ENCODE assay signal across 17 mouse cellular contexts in genomic region chr13:26404707-26405106, GRCm38 (mm10).
DNase-seq lines count a peak whose midpoint lies in the region; ATAC-seq and TF ChIP-seq lines count a peak whose summit lies in the region.
"Had no signal": no experiment of that assay in that cellular context is flagged by ENCODE, and none has a peak within 500 bp of the region (broad histone marks: within the 10 kb centered on the region; RNA-seq: fewer than 3 reads in every experiment).

No protein-coding gene starts in this region.

- ATAC-seq in heart, postnatal 0 days (ENCODE audit: insufficient read depth, low read depth) = no peak; the same call in 1 of the 2 replicates
- ATAC-seq in heart, embryonic 12.5 days (ENCODE audit: insufficient number of reproducible peaks, low FRiP score) = no peak
- ATAC-seq in lung, embryonic 16.5 days (ENCODE audit: low read depth) = peak; percentile 69
- ATAC-seq in midbrain, embryonic 16.5 days = no peak

- H3K9ac ChIP-seq in heart, postnatal 0 days (replicated peaks; ENCODE audit: low read depth, low read length) = no peak overlapping the region
- H3K9ac ChIP-seq in heart, embryonic 12.5 days = no peak overlapping the region
- no peak overlapping the region for H3K9ac ChIP-seq in lung, embryonic 16.5 days (ENCODE audit: low read length)
- H3K9ac ChIP-seq in midbrain, embryonic 16.5 days (ENCODE audit: low read depth, low read length) = no peak overlapping the region
- H3K9ac ChIP-seq: forebrain, embryonic 12.5 days; hindbrain, embryonic 13.5 days had no signal

- peak; percentile 59; the same call in 1 of the 2 replicates for TF ChIP-seq EP300 in heart, postnatal 0 days (IDR thresholded peaks at IDR 0.05; ENCODE audit: low read depth)

- H3K27ac ChIP-seq in heart, postnatal 0 days (ENCODE audit: low read depth) = no peak overlapping the region
- no peak overlapping the region for H3K27ac ChIP-seq in heart, embryonic 12.5 days (ENCODE audit: poor library complexity, severe bottlenecking)
- no peak overlapping the region for H3K27ac ChIP-seq in lung, embryonic 16.5 days (ENCODE audit: low read length)
- H3K27ac ChIP-seq in midbrain, embryonic 16.5 days (ENCODE audit: low read length) = no peak overlapping the region
- H3K27ac ChIP-seq: embryonic facial prominence, embryonic 10.5 days; forebrain, embryonic 12.5 days; gastrocnemius, adult 2 months; hindbrain, embryonic 13.5 days; layer of hippocampus, adult 2 months had no signal

- H3K9me3 ChIP-seq in heart, postnatal 0 days (replicated peaks; ENCODE audit: control insufficient read depth, low read length) = no peaks in the 10 kb centered on the region
- H3K9me3 ChIP-seq in heart, embryonic 12.5 days (replicated peaks) = no peaks in the 10 kb centered on the region
- no peaks in the 10 kb centered on the region for H3K9me3 ChIP-seq in lung, embryonic 16.5 days (ENCODE audit: control insufficient read depth, low read length)
- no peaks in the 10 kb centered on the region for H3K9me3 ChIP-seq in midbrain, embryonic 16.5 days (replicated peaks; ENCODE audit: control insufficient read depth, low read length, poor library complexity, severe bottlenecking)
- H3K9me3 ChIP-seq: embryonic facial prominence, embryonic 10.5 days; forebrain, embryonic 12.5 days; hindbrain, embryonic 13.5 days had no signal

- no peaks in the 10 kb centered on the region; the same call in 1 of the 2 replicates for H3K4me1 ChIP-seq in heart, postnatal 0 days (ENCODE audit: control insufficient read depth, insufficient read depth)
- H3K4me1 ChIP-seq in heart, embryonic 12.5 days (replicated peaks) = no peaks in the 10 kb centered on the region
- no peaks in the 10 kb centered on the region for H3K4me1 ChIP-seq in lung, embryonic 16.5 days (replicated peaks; ENCODE audit: control insufficient read depth, insufficient read depth, low read length)
- no peaks in the 10 kb centered on the region for H3K4me1 ChIP-seq in lung, adult 2 months (ENCODE audit: control insufficient read depth, insufficient read depth, low read length)
- no peaks in the 10 kb centered on the region for H3K4me1 ChIP-seq in midbrain, embryonic 16.5 days (ENCODE audit: control insufficient read depth, insufficient read depth, low read length)
- H3K4me1 ChIP-seq: embryonic facial prominence, embryonic 10.5 days; forebrain, embryonic 12.5 days; hindbrain, embryonic 13.5 days had no signal

- TF ChIP-seq POLR2A in lung, adult 2 months (IDR thresholded peaks at IDR 0.05; ENCODE audit: borderline replicate concordance, extremely low read depth, low read depth, low read length) = no peak

- H3K4me2 ChIP-seq in heart, postnatal 0 days (ENCODE audit: low read depth, low read length) = no peak overlapping the region
- H3K4me2 ChIP-seq in heart, embryonic 12.5 days = no peak overlapping the region
- H3K4me2 ChIP-seq in lung, embryonic 16.5 days (ENCODE audit: low read depth, low read length) = no peak overlapping the region
- no peak overlapping the region for H3K4me2 ChIP-seq in midbrain, embryonic 16.5 days (ENCODE audit: low read length)
- H3K4me2 ChIP-seq: forebrain, embryonic 12.5 days; hindbrain, embryonic 13.5 days had no signal

- no peak for DNase-seq in heart, postnatal 0 days (ENCODE audit: low spot score)
- no peak for DNase-seq in lung, adult 2 months
- DNase-seq in kidney, postnatal 36 days = peak; percentile 6 to 44
- no peak for DNase-seq in spleen, postnatal 14 days (ENCODE audit: low spot score in 2 of 2)
- DNase-seq: cerebellum, adult 18-20 months; gastrocnemius, adult 2 months; layer of hippocampus, postnatal 36 days; left cerebral cortex, postnatal 4 days; liver; thymus, adult 2 months had no signal

- 55% methylated on average over 2 of the region's 2 CpGs for WGBS in heart, postnatal 0 days
- 45% methylated on average over 2 of the region's 2 CpGs for WGBS in heart, embryonic 12.5 days
- 45% methylated on average over 2 of the region's 2 CpGs for WGBS in lung, embryonic 16.5 days
- WGBS in lung, adult 2 months = 47% methylated on average over 2 of the region's 2 CpGs
- WGBS in midbrain, embryonic 16.5 days = 79% methylated on average over 2 of the region's 2 CpGs

- no peaks in the 10 kb centered on the region for H3K36me3 ChIP-seq in heart, postnatal 0 days (replicated peaks; ENCODE audit: control insufficient read depth, insufficient read depth, low read length)
- H3K36me3 ChIP-seq in heart, embryonic 12.5 days = no peaks in the 10 kb centered on the region
- H3K36me3 ChIP-seq in lung, embryonic 16.5 days (ENCODE audit: control insufficient read depth, insufficient read depth, low read length) = no peaks in the 10 kb centered on the region
- no peaks in the 10 kb centered on the region for H3K36me3 ChIP-seq in midbrain, embryonic 16.5 days (ENCODE audit: control insufficient read depth, insufficient read depth, low read length)
- H3K36me3 ChIP-seq: embryonic facial prominence, embryonic 10.5 days; forebrain, embryonic 12.5 days; hindbrain, embryonic 13.5 days had no signal

- H3K4me3 ChIP-seq in heart, postnatal 0 days (ENCODE audit: low read depth, low read length) = no peak overlapping the region
- no peak overlapping the region for H3K4me3 ChIP-seq in heart, embryonic 12.5 days
- H3K4me3 ChIP-seq in lung, embryonic 16.5 days (ENCODE audit: low read length) = no peak overlapping the region
- no peak overlapping the region for H3K4me3 ChIP-seq in lung, adult 2 months (replicated peaks; ENCODE audit: extremely low read depth, low read depth, low read length)
- no peak overlapping the region for H3K4me3 ChIP-seq in midbrain, embryonic 16.5 days (ENCODE audit: low read depth, low read length)
- H3K4me3 ChIP-seq: embryonic facial prominence, embryonic 10.5 days; forebrain, embryonic 12.5 days; gastrocnemius, adult 2 months; hindbrain, embryonic 13.5 days; layer of hippocampus, adult 2 months had no signal

- no peak for TF ChIP-seq CTCF in heart, postnatal 0 days (IDR thresholded peaks at IDR 0.05; ENCODE audit: low read depth)
- TF ChIP-seq CTCF in lung, adult 2 months (IDR thresholded peaks at IDR 0.05; ENCODE audit: insufficient read depth, low read length) = no peak

- H3K27me3 ChIP-seq in heart, postnatal 0 days (ENCODE audit: control insufficient read depth, insufficient read depth, low read length) = no peaks in the 10 kb centered on the region
- H3K27me3 ChIP-seq in heart, embryonic 12.5 days (replicated peaks) = no peaks in the 10 kb centered on the region
- no peaks in the 10 kb centered on the region for H3K27me3 ChIP-seq in lung, embryonic 16.5 days (ENCODE audit: control insufficient read depth, insufficient read depth, low read depth, low read length)
- H3K27me3 ChIP-seq in midbrain, embryonic 16.5 days (ENCODE audit: control insufficient read depth, insufficient read depth, low read depth, low read length) = no peaks in the 10 kb centered on the region
- H3K27me3 ChIP-seq: forebrain, embryonic 12.5 days; hindbrain, embryonic 13.5 days had no signal

Comparison
In these comparisons a context has a peak if more than half of its experiments do, and no peak if none do; other contexts are left out.
1. DNase-seq: peak in kidney, postnatal 36 days (2 of 2); none in heart, postnatal 0 days (single experiment), lung, adult 2 months (single experiment) and spleen, postnatal 14 days (0 of 2).